Mouse (Mus musculus): ENCODE measurements around the gene Rasl2-9. TPM values are rescaled to one million over a fixed set of nuclear protein-coding genes. Genes with fewer than 3 reads are reported as not detected.
"Not testable (repeated sequence)": the region's sequence is repeated elsewhere in the genome, so short reads cannot be mapped to it uniquely, and the experiment has no call there.

Rasl2-9 gene
- polyA plus RNA-seq, 1 experiment from 2014 or later, result not detected

DNA sequence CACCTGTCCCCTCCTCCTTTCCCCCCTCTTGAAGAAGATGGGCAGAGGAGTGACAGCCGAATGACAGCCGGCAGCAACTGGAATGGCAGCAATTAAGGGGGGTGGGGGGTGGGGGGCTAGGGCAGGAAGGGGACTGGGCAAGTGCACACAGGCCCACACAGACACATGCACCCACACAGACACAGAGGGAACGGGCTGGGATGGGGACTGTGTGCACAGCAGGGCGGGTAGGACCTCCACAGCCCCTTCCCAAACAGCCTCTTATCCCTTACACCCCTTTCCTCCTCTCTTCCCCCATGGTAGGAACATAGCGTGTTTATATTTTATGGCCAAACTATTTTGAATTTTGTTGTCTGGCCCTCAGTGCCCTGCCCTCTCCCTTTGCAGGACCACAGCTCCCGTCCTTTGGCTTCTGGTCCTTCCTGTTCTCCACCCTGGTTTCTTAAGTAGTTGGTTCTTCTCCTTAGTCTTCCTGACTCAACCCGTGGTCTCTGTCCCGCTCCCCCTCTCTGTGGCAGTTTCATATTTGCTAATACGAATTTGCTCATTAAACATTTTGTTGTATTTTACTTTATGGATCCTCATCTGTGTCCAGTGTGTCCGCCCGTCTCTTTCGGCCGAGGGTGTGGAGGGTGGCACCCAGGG, 46.3 kb downstream of the Rasl2-9 start:
- not testable (repeated sequence) for H3K9me3 ChIP-seq (replicated peaks); H3K27me3 ChIP-seq
- peak overlapping the region; percentile 99 for H3K4me3 ChIP-seq (replicated peaks)
- peak overlapping the region; percentile 76 for H3K4me2 ChIP-seq
- H3K27ac ChIP-seq, result peak overlapping the region; percentile 96
- peak overlapping the region; percentile 98; the same call in 1 of the 2 replicates for H3K9ac ChIP-seq
- H3K4me1 ChIP-seq, result peaks cover 24% of the 10 kb centered on the region
- WGBS, result 42% methylated on average over 9 of the region's 13 CpGs
- ATAC-seq (replicated peaks; ENCODE audit: low FRiP score), result peak; percentile 28
- H3K36me3 ChIP-seq, result peaks cover 68% of the 10 kb centered on the region

DNA sequence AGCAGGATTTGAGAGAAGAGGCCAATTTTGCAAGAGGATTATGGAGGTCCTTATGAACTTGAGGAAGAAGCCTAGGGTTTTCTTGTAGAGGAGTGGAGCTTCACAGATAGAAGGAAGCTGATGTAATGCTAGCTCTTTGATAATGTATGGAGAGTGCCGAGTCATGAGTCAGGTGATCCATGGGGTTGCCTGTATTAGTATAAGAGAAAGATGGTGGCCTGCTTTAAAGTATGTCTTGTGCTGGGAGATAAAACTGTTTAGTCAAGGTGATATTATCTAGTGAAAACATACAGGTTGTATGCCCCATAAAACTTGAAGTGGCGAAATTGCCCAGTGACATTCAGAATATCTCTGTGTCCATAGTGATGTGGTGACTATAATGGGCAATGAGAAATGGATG, 48.8 kb downstream of the Rasl2-9 start:
- Histone ChIP-seq H3K27me3 (no peaks in the 10 kb centered on the region), H3K36me3 (peaks cover 74% of the 10 kb centered on the region), H3K9me3 (replicated peaks) (no peaks in the 10 kb centered on the region), H3K4me3 (replicated peaks) (no peak overlapping the region), H3K4me2 (no peak overlapping the region), H3K9ac (no peak overlapping the region), H3K4me1 (peaks cover 13% of the 10 kb centered on the region), H3K27ac (no peak overlapping the region)
- 82% methylated on average over 2 of the region's 2 CpGs for WGBS
- ATAC-seq (replicated peaks; ENCODE audit: low FRiP score), result no peak

DNA sequence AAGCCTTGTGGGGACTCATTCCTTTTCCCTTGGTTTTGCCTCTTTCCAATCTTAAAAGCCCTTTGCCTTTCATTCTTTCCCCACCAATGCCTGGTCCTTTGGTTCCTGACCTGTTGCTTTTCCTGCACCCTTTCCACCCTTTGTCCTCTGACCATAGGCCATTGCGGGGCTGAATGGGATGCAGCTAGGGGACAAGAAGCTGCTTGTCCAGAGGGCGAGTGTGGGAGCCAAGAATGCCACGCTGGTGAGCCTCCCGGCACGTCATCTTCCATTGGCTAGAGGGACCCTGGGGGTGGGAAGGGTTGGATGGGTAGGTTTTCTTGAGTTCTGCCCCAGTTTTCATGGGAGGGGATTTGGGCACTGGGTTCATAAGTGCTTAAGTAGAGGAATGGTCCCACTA, 50.8 kb downstream of the Rasl2-9 start:
- Histone ChIP-seq H3K4me3 (replicated peaks) (no peak overlapping the region), H3K27ac (no peak overlapping the region), H3K9me3 (replicated peaks) (no peaks in the 10 kb centered on the region), H3K36me3 (peaks cover 92% of the 10 kb centered on the region), H3K4me1 (no peaks in the 10 kb centered on the region), H3K9ac (no peak overlapping the region), H3K4me2 (no peak overlapping the region), H3K27me3 (no peaks in the 10 kb centered on the region)
- whole genome bisulfite sequencing, result 96% methylated on average over 5 of the region's 5 CpGs
- no peak for ATAC-seq (replicated peaks; ENCODE audit: low FRiP score)

Small RNAs within 50 kb of the gene (microRNA-seq; reads per million reads assigned to microRNA genes)
- gene Gm26217, result not detected

Other genes starting within 250 kb of the Rasl2-9 start
- gene Isoc2a, start 248.8 kb downstream of the Rasl2-9 start, polyA plus RNA-seq (2015; fragmentation: Nextera tagmentation; extraction: Ambion mirVana), result 0.93 and 1.2 TPM in 2 replicates
- gene Gm36210, start 219.4 kb downstream of the Rasl2-9 start, polyA plus RNA-seq (2015; fragmentation: Nextera tagmentation; extraction: Ambion mirVana), result not detected in 2 replicates
- gene Zfp628, start 210.7 kb downstream of the Rasl2-9 start, polyA plus RNA-seq (2015; fragmentation: Nextera tagmentation; extraction: Ambion mirVana), result 4.0 and 4.1 TPM in 2 replicates
- 4.2 and 5.3 TPM in 2 replicates for gene Nat14, start 203.9 kb downstream of the Rasl2-9 start, polyA plus RNA-seq (2015; fragmentation: Nextera tagmentation; extraction: Ambion mirVana)
- 1.9 and 2.7 TPM in 2 replicates for gene Ssc5d, start 200.2 kb downstream of the Rasl2-9 start, polyA plus RNA-seq (2015; fragmentation: Nextera tagmentation; extraction: Ambion mirVana)
- gene Sbk2, start 161.5 kb downstream of the Rasl2-9 start, polyA plus RNA-seq (2015; fragmentation: Nextera tagmentation; extraction: Ambion mirVana), result 0.19 and 0.27 TPM in 2 replicates
- gene Sbk3, start 154.8 kb downstream of the Rasl2-9 start, polyA plus RNA-seq (2015; fragmentation: Nextera tagmentation; extraction: Ambion mirVana), result not detected in 2 replicates
- gene Zfp579, start 129.8 kb downstream of the Rasl2-9 start, polyA plus RNA-seq (2015; fragmentation: Nextera tagmentation; extraction: Ambion mirVana), result 36.7 and 39.9 TPM in 2 replicates
- 10.4 and 12.7 TPM in 2 replicates for gene Zfp524, start 111.5 kb downstream of the Rasl2-9 start, polyA plus RNA-seq (2015; fragmentation: Nextera tagmentation; extraction: Ambion mirVana)
- gene Fiz1, start 111.3 kb downstream of the Rasl2-9 start, polyA plus RNA-seq (2015; fragmentation: Nextera tagmentation; extraction: Ambion mirVana), result 46.5 and 53.1 TPM in 2 replicates
- 1.6 and 2.5 TPM in 2 replicates for gene Gm44973, start 110.5 kb downstream of the Rasl2-9 start, polyA plus RNA-seq (2015; fragmentation: Nextera tagmentation; extraction: Ambion mirVana)
- 7.2 and 7.6 TPM in 2 replicates for gene Zfp865, start 105.6 kb downstream of the Rasl2-9 start, polyA plus RNA-seq (2015; fragmentation: Nextera tagmentation; extraction: Ambion mirVana)
- gene Ccdc106, start 105.4 kb downstream of the Rasl2-9 start, polyA plus RNA-seq (2015; fragmentation: Nextera tagmentation; extraction: Ambion mirVana), result 24.9 and 27.0 TPM in 2 replicates
- gene 4632433K11Rik, start 91.8 kb downstream of the Rasl2-9 start, polyA plus RNA-seq (2015; fragmentation: Nextera tagmentation; extraction: Ambion mirVana), result not detected in 2 replicates
- 6.3 and 6.4 TPM in 2 replicates for gene Zfp784, start 87.5 kb downstream of the Rasl2-9 start, polyA plus RNA-seq (2015; fragmentation: Nextera tagmentation; extraction: Ambion mirVana)
- 36.2 and 41.0 TPM in 2 replicates for gene Zfp580, start 74.4 kb downstream of the Rasl2-9 start, polyA plus RNA-seq (2015; fragmentation: Nextera tagmentation; extraction: Ambion mirVana)
- 145 and 152 TPM in 2 replicates for gene U2af2, start 63.8 kb downstream of the Rasl2-9 start, polyA plus RNA-seq (2015; fragmentation: Nextera tagmentation; extraction: Ambion mirVana)
- 55.5 and 62.2 TPM in 2 replicates for gene Epn1, start 45.7 kb downstream of the Rasl2-9 start, polyA plus RNA-seq (2015; fragmentation: Nextera tagmentation; extraction: Ambion mirVana)
- gene Rfpl4, start 9.0 kb downstream of the Rasl2-9 start, polyA plus RNA-seq (2015; fragmentation: Nextera tagmentation; extraction: Ambion mirVana), result not detected in 2 replicates
- gene Vmn1r55, start 23.7 kb upstream of the Rasl2-9 start, polyA plus RNA-seq (2015; fragmentation: Nextera tagmentation; extraction: Ambion mirVana), result not detected in 2 replicates
- gene Vmn1r56, start 70.8 kb upstream of the Rasl2-9 start, polyA plus RNA-seq (2015; fragmentation: Nextera tagmentation; extraction: Ambion mirVana), result not detected in 2 replicates
- gene Vmn1r57, start 92.5 kb upstream of the Rasl2-9 start, polyA plus RNA-seq (2015; fragmentation: Nextera tagmentation; extraction: Ambion mirVana), result not detected in 2 replicates
- gene Gm5065, start 224.6 kb upstream of the Rasl2-9 start, polyA plus RNA-seq (2015; fragmentation: Nextera tagmentation; extraction: Ambion mirVana), result not detected in 2 replicates
- not detected in 2 replicates for gene Nlrp2, start 225.1 kb upstream of the Rasl2-9 start, polyA plus RNA-seq (2015; fragmentation: Nextera tagmentation; extraction: Ambion mirVana)

Measured in kidney, embryonic 15.5 days (tissue).